Mouse (Mus musculus): Measurements from ENCODE around the gene Vtn.
A peak's percentile ranks its signal among the peaks of the same experiment; 100 is the strongest.
"Not testable (repeated sequence)": the region's sequence is repeated elsewhere in the genome, so short reads cannot be mapped to it uniquely, and the experiment has no call there.

Vtn gene

DNA sequence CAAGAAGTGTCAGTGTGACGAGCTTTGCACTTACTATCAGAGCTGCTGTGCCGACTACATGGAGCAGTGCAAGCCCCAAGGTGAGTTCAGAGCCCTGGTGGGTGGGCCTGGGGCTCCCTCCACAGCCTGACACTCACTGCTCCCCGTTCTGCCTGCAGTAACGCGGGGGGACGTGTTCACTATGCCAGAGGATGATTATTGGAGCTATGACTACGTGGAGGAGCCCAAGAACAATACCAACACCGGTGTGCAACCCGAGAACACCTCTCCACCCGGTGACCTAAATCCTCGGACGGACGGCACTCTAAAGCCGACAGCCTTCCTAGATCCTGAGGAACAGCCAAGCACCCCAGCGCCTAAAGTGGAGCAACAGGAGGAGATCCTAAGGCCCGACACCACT lies 652 bp downstream of the Vtn start:
- DNase-seq = no peak

DNA sequence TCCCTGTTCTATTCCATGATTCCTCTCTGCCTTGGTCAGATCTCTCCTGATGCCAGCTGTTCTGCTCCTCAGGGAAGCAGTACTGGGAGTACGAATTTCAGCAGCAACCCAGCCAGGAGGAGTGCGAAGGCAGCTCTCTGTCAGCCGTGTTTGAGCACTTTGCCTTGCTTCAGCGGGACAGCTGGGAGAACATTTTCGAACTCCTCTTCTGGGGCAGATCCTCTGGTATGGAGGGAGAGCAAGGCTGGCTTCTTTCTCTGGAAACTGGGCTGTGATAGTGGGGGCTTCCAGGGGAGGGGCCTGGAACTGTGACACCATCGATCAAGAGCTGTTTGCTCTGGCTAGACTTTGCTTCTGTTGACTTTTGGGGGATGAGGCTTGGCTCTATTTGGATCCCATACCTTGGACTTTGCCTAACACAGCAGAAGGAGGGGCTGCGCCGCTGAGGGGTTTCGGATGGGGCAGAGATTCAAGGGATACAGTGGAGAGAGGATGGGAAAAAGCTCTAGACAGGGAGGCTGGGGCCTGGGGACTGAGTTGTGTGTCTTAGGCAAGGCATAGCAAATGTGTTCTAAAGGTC lies 1.8 kb downstream of the Vtn start:
- no peak for DNase-seq

DNA sequence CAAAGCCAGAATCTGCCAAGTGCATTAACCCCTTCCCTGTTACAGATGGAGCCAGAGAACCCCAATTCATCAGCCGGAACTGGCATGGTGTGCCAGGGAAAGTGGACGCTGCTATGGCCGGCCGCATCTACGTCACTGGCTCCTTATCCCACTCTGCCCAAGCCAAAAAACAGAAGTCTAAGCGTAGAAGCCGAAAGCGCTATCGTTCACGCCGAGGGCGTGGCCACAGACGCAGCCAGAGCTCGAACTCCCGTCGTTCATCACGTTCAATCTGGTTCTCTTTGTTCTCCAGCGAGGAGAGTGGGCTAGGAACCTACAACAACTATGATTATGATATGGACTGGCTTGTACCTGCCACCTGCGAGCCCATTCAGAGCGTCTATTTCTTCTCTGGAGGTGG lies 2.6 kb downstream of the Vtn start:
- DNase-seq = no peak

DNA sequence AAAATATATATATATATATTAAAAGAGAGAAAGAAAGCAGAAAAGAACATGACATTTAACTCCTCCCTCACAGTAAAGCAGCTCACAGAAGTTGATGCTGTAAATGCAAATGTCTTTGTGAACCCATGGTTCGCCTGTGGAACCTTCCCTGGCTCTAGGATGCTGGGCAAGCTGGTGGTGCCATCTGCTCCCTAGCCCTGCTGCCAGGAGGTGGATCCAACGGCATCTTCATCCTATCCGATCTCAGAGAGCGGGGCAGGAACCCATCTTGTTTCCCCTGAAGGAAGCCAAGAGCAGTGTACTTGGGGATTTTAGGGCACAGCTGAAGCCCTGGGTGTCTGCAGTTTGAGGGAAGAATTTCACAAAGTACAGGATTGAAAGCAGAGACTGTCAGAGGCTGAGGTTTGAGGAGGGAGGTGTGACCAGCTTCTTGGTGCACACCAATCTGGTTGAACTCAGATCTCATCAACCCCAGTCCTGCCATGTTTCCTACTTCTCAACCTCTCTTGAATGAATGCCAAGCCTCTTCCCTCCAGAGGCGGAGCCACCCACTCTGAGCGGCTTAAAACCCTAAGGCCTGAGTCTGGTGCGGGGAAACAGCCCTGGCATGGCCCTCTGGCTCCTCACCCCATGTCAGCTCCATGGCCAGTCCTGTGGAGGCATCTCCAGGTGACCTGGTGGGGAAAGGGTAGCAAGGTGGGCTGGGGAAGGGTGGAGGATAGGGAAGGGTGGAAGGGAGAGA lies 4.2 kb downstream of the Vtn start, which contains the start of gene Sebox:
Sebox (plus strand) TSS at position 539 of the 742 bp plus-strand sequence.
- DNase-seq = no peak

DNA sequence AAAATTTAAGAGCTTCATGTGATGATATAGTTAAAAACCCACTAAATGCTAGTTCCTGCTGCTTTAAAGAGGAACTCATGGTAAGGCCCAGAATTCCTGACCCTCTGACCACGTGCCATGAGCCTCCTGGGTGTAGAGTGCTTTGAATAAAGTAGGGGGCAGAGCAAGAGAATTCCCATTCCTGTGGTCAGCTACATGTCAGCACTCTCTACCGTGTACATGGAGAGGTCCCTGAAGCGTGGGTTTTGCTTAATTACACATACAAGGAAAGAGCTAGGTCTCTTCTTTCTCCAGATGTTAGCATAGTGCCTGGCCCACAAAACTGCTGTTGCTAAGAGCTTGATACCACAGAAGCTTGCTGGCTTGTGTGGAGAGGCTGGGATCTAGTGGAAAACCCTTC lies 6.5 kb downstream of the Vtn start:
- no peak for DNase-seq

- DNase-seq = no peak
Observed at GRCm38 (mm10) chr11:78509148-78509547, 10.3 kb downstream of the Vtn start.

DNA sequence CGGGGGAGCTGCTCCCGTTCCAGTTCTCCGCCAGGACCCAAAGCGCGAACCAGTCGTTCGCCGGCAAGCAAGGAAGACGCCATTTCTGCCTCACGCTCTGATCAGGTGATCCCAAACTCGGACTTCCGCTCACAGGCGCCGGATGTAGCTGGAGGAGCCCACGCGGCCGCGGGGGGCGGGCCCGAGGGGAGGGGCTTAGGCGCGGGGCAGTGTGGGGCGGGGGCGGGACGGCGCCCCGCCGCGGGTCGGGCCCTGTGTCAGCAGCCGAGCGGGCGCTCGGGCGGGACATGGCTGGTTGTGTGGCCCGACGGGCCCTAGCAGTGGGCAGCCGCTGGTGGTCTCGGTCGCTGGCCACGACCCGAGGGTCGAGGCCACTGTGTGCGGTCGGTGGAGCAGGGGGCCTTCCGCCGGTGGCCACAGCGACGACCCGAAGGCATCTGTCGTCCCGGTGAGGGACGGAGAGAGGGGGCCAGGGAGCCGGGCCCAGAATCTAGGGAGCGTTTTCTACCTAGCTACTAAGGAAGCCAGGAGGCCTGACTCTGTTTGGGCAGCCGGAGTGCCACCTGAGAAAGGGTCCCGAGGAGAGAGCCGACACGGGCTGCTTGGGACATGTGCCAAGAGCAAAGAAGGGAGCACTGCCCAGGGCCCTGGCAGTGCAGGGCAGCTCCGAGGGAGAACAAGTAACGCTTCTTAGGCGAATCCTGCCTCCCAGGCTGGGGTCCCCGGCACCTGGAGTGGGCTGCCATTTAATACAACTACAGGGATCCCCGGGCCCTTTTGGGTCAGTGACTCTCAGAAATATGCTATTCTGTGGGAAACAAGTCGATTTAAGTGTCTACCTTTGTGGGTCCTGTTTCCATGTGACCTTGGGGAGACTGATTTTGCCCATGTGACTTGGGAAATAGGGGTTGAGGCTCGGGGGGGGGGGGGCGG lies 13.4 kb downstream of the Vtn start, which contains the start of the genes Tmem199 and Poldip2:
Tmem199 (minus strand) TSS at position 148 of the 933 bp plus-strand sequence.
Poldip2 (plus strand) TSS at position 169 of the 933 bp plus-strand sequence.
- DNase-seq = peak; percentile 88 to 90

DNA sequence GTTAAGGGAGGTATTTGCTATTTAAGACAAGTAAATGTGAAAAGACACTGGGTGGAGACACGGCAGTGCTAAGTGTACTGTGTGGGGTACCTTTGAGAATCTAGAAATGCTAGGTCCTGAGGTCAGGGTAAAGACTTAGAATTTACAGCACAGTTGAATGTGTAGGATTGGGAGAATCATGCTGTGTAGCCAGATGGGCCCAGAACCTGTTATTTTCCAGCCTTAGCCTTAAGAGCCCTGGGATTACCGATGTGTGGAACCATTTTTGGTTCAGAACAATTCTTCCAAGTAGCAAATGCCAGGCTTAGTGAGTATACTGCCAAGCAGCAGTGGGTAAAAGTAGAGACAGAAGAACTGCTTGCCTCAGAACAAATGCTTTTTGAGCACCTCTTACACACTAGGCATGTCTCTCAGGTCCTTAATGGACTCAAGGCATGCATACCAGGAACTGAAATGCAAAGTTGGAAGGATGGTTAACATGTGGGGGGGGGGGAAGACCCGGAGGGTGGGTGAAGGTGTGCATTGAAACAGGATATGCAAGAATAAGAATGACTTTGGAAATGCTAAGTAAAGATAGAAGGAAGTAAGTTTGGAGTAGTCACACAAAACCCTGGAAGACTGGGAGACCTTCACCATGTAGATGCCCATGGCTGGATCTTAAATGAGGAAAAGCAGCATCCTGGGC lies 14.4 kb downstream of the Vtn start:
- DNase-seq = no peak

DNA sequence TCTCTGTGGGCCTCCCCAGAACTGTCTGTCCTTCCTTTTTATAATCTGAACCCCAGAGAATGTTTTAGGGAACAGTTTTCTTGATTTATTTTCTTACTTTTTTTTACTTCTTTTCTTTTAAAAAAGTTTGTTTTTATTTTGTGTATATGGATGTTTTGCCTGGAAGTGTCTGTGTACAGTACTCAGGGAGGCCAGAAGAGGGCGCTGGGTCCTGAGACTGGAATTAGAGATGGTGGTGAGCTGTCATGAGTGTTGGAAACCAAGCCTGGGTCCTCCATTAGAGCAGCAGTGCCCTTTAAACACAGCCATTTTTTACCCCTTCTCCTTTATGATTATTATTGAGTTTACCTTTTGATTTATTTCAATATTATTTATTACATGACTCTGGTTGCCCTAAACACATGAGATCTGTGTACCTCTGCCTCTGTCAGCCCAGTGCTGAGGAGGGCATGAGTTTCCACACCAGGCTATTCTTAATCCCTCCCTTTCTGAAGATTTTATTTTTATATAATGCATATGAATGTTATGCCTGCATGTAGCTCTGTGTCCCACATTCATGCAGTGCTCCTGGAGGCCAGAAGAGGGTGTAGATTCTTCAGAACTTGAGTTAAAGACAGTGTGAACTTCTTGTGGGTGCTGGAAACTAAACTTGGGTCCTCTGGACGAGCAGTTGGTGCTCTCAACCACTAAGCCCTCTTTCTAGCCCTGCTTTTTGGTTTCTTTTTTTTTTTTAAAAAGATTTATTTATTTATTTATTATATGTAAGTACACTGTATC lies 16.8 kb downstream of the Vtn start:
- DNase-seq = no peak

DNA sequence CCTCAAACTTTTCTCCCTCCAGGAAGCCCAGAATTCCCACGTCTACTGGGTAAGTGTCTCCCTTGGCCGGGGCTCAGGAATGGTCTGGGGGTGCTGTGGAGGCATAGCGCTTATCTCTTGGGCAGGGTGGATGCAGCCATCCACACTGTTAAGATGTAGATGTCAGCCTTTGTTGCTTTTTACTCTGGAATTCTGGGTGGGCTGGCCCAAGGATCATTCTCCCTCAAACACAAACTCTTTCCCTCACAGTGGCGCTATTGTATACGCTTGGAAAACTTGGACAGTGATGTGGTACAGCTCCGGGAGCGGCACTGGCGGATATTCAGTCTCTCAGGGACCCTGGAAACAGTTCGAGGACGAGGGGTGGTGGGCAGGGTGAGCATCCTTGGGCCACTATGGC lies 20.0 kb downstream of the Vtn start:
- DNase-seq = no peak

GRCm38 (mm10) chr11:78521880-78522279 lies 23.0 kb downstream of the Vtn start:
- no peak for DNase-seq

- DNase-seq = no peak
Observed at GRCm38 (mm10) chr11:78522481-78522997, 23.6 kb downstream of the Vtn start.

DNA sequence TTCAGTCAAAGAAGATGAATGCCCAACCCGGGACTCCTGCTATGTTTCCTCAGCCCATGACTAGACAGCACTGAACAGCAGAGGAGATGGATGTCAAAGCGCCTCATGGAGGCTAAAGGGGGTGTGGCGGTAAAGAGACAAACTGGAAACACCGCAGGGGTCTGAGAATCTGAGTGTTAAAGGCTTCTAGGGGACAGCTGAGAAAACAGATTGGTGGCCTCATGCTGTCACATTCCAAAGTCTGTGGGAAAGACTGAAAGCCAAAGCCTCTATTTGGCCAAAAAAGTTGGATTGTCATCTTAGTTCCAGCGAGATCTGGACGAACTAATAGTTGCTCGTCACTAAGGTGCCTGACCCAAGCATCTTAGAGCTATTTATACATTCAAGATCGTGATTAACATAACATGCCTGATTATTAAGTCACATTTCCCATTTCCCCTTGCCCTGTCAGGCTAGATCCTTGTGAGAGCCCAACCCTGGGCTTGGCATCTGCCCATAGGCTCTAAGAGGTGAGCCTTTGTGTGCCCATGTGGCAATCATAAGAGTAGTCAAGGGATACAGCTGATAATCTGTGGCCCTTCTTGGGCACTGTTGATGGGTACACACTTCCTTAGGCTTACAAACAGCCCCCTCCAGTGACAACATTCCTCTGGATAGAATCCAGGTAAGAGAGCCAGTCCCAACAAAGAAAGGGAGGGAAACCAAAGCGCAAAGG lies 24.5 kb downstream of the Vtn start:
- DNase-seq = no peak

DNA sequence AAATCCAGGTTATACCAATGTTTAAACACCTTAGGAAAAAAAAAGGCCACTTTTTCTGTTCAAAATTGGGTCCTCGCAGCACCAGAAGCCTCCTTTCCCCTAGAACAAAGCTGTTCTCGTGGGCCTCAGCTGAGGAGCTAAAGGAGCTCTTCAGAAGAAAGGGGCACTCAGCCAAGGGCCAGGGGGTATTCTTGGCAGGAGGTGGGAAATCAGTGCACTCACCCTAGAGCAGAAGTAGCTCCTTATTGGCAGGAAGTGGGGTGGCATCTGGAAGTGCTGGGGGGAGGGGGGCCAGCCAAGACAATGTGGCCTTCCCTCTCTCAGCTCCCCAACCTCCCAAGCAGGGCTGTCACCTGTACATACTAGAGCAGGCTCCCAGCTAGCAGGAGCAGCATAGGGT lies 25.9 kb downstream of the Vtn start:
- DNase-seq = no peak

- no peak for DNase-seq
Observed at GRCm38 (mm10) chr11:78528714-78529113, 29.8 kb downstream of the Vtn start.

GRCm38 (mm10) chr11:78530001-78530400 lies 31.1 kb downstream of the Vtn start:
- no peak for DNase-seq

DNA sequence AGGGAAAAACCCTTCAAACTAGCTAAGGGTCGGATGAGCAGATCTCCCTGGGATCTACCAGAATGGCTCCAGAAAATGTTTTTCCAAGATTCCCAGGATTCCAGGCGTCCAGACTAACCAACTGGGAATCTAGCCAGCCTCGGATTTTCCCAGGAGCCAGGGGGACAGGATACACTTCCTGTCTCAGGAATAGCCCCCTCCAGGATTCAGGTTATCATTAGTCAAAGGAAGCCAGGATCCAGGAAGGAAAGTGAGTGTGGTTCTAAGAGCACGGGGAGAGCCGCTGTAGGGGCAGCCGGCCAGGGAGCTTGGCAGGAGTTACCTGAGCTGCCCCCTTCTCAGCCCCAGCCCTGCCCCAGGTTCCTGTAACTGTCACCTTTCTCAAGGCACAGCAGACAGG lies 32.2 kb downstream of the Vtn start:
- no peak for DNase-seq

DNA sequence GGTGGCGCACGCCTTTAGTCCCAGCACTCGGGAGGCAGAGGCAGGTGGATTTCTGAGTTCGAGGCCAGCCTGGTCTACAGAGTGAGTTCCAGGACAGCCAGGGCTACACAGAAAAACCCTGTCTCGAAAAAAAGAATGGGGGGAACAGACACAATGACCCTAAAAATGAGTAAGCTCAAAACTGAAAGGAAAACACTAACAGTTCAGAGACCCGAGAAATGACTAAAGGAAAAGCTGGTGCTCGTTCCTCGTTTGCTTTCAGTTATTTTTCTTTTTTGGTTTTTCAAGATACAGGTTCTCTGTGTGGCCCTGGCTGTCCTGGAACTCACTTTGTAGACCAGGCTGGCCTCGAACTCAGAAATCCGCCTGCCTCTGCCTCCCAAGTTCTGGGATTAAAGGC lies 32.6 kb downstream of the Vtn start:
- DNase-seq = not testable (repeated sequence)

- no peak for DNase-seq
Observed at GRCm38 (mm10) chr11:78534516-78534915, 35.6 kb downstream of the Vtn start.

DNA sequence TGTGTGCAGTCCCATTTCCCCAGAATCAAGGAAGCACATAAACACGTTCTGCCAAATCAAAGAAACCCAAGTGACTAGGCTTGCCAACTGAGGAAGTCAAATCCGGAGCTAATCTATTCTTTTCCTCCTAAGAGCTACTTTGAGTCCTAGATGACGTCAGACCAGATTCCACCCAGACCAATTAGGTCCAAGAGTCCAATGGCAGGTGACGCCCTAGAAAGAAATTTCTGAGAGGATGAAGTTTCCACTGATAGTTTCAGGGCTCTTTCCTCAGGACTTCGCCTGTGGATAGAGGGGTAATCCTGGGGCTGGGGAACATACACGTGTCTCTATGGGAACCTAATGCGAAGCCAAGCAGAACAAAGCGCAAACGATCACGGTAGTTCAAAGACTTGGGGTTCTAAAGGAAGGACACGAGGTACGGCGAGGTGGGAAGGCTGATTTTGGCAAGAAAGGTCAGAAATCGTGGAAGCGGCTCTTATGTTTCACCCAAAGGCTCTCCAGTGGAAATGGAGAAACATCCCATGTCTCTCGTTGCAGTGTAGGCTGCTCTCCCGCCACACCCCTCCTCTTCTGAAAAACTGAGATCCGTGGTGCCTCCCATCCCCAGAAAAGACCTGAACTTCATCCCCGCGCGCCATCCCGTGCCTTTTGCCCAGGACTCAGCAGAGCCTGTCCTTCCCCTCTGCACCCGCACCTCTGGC lies 36.6 kb downstream of the Vtn start:
- no peak for DNase-seq
